Mouse (Mus musculus): ENCODE data around the gene Vmn1r126.
"Not testable (repeated sequence)": the region's sequence is repeated elsewhere in the genome, so short reads cannot be mapped to it uniquely, and the experiment has no call there.

Gene Vmn1r126

DNA sequence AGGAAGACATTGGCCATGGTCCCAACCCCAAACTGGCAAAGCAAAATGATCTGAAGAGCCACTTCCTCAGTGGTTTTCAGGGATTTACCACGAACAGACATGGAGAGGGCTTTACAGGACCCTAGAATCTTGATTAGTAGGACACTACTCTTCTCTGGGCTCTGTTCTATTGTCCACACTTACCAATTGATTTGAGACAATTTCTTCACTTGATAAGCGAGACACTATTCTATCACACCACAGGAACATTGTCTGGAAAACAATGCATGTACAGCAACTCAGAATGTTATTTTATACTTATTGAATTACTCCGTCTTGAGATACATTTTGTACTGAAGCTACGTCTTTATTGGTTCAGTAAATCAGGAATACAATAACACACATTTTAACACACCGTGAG, at the start of gene Vmn1r126:
TSS of gene Vmn1r126 (minus strand) at position 101 of the 400 bp plus-strand sequence.
- DNase-seq (ENCODE audit: low read depth, low spot score), result not testable (repeated sequence)

DNA sequence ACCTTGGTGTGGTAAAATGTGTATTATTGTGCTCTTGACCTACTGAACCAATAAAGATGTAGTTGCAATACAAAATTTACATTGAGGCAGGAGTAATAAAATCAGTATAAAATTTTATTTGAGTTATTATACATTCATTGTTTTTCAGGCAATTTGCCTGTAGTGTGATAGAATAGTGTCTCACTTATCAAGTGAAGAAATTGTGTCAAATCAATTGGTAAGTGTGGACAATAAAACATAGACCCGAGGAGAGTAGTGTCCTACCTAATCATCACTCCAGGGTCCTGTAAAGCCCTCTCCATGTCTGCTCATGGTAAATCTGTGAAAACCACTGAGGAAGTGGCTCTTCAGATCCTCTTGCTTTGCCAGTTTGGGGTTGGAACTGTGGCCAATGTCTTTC, 47.8 kb upstream of the Vmn1r126 start, which contains the start of gene Vmn1r128:
TSS of gene Vmn1r128 (plus strand) at position 301 of the 400 bp plus-strand sequence.
- not testable (repeated sequence) for DNase-seq (ENCODE audit: low read depth, low spot score)

DNA sequence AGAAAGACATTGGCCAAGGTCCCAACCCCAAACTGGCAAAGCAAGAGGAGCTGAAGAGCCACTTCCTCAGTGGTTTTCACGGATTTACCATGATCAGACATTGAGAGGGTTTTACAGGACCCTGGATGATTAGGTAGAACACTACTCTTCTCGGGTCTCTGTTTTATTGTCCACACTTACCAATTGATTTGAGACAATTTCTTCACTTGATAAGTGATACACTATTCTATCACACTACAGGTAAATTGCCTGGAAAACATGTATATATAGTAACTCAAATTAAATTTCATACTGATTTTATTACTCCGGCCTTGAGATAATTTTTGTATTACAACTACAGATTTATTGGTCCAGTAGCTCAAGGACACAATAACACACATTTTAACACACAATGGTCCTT, 18.5 kb upstream of the Vmn1r126 start, which contains the start of gene Vmn1r127:
TSS of gene Vmn1r127 (minus strand) at position 101 of the 400 bp plus-strand sequence.
- DNase-seq (ENCODE audit: low read depth, low spot score), result not testable (repeated sequence)

DNA sequence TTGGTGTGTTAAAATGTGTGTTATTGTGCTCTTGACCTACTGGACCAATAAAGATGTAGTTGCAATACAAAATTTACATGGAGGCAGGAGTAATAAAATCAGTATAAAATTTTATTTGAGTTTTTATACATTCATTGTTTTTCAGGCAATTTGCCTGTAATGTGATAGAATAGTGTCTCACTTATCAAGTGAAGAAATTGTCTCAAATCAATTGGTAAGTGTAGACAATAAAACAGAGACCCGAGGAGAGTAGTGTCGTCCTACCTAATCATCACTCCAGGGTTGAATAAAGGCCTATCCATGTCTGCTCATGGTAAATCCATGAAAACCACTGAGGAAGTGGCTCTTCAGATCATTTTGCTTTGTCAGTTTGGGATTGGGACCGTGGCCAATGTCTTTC, 29.4 kb downstream of the Vmn1r126 start, which contains the start of gene Vmn1r125:
TSS of gene Vmn1r125 (plus strand) at position 301 of the 400 bp plus-strand sequence.
- not testable (repeated sequence) for DNase-seq (ENCODE audit: low read depth, low spot score)

DNA sequence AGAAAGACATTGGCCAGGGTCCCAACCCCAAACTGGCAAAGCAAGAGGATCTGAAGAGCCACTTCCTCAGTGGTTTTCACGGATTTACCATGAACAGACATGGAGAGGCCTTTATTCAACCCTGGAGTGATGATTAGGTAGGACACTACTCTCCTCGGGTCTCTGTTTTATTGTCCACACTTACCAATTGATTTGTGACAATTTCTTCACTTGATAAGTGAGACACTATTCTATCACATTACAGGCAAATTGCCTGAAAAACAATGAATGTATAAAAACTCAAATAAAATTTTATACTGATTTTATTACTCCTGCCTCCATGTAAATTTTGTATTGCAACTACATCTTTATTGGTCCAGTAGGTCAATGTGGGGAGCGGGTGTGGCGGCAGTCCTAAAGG, 40.8 kb downstream of the Vmn1r126 start, which contains the start of gene Vmn1r124:
TSS of gene Vmn1r124 (minus strand) at position 101 of the 400 bp plus-strand sequence.
- DNase-seq (ENCODE audit: low read depth, low spot score), result not testable (repeated sequence)
